Mouse (Mus musculus) heart, adult 2 months (tissue): Measurements from ENCODE around the gene Lrrc47.
A peak's percentile ranks its signal among the peaks of the same experiment; 100 is the strongest.

Source experiments
- CTCF ChIP-seq: fragments of 200-600 bp; IDR thresholded peaks from 2 replicates; pipeline ENCODE4 v1.8.1; 2022; ENCODE audit warnings: antibody characterized with exemption, mild to moderate bottlenecking, moderate library complexity
- EP300 ChIP-seq: fragments of 200-500 bp; IDR thresholded peaks from 2 replicates; pipeline ENCODE4 v1.6.1; 2011; ENCODE audit warnings: low read depth, low read length, control low read depth; ENCODE audit not compliant: insufficient read depth
- POLR2A ChIP-seq: fragments of 200-500 bp; IDR thresholded peaks from 2 replicates; pipeline ENCODE4 v1.6.1; 2011; ENCODE audit warnings: mild to moderate bottlenecking, low read depth, low read length, control low read depth; ENCODE audit not compliant: insufficient read depth

GRCm38 (mm10) chr4:154045837-154046236, 34.3 kb downstream of the Lrrc47 start:
- TF ChIP-seq CTCF (peak; percentile 22; the same call in 1 of the 2 replicates), POLR2A (no peak), EP300 (no peak)
